Mouse (Mus musculus) G1E (cell line): ENCODE data around the gene Inafm2. TPM values are rescaled to one million over a fixed set of nuclear protein-coding genes. Genes with fewer than 3 reads are reported as not detected.

Source experiments
- ATAC-seq: 2 replicates; pipeline ENCODE4 v1.8.0; 2016; ENCODE audit warnings: mild to moderate bottlenecking; ENCODE audit not compliant: insufficient number of reproducible peaks, poor library complexity, low FRiP score, severe bottlenecking; ENCODE audit errors: extremely low read depth
- DNase-seq: peaks from one replicate; pipeline ENCODE4 v3.0.0; 2012; ENCODE audit warnings: low spot score
- H3K27me3 ChIP-seq: 2 replicates; pipeline ENCODE4 v1.6.1; 2012; ENCODE audit warnings: mild to moderate bottlenecking, low read length, inconsistent platforms; ENCODE audit not compliant: insufficient read depth
- H3K36me3 ChIP-seq: replicated peaks from 2 replicates; pipeline ENCODE3; 2012; ENCODE audit warnings: mild to moderate bottlenecking, inconsistent platforms
- H3K4me1 ChIP-seq: 2 replicates; pipeline ENCODE4 v1.6.1; 2012; ENCODE audit warnings: low read depth, low read length, inconsistent platforms, mixed read lengths; ENCODE audit not compliant: insufficient read depth
- H3K4me3 ChIP-seq: 2 replicates; pipeline ENCODE4 v1.5.1; 2012; ENCODE audit warnings: low read depth, mild to moderate bottlenecking, inconsistent platforms, low read length, moderate library complexity, mixed read lengths
- H3K9me3 ChIP-seq: replicated peaks from 2 replicates; pipeline ENCODE4 v1.6.1; 2012; ENCODE audit warnings: inconsistent platforms
- CTCF ChIP-seq: IDR thresholded peaks from 2 replicates; pipeline ENCODE4 v1.5.1; 2012; ENCODE audit warnings: low read depth, low read length, inconsistent platforms, mixed read lengths
- GATA1 ChIP-seq: IDR thresholded peaks from 2 replicates; pipeline ENCODE4 v1.6.1; 2012; ENCODE audit warnings: borderline replicate concordance, low read length, inconsistent platforms, mixed read lengths
- GATA2 ChIP-seq: IDR thresholded peaks from 2 replicates; pipeline ENCODE4 v1.6.1; 2012; ENCODE audit warnings: low read depth, low read length, inconsistent platforms, borderline replicate concordance
- POLR2AphosphoS5 ChIP-seq: IDR thresholded peaks from 2 replicates; pipeline ENCODE4 v1.6.1; 2012; ENCODE audit warnings: low read depth, low read length, inconsistent platforms; ENCODE audit not compliant: insufficient replicate concordance
- TAL1 ChIP-seq: conservative IDR thresholded peaks from 2 replicates; pipeline ENCODE4 v1.6.1; 2012; ENCODE audit warnings: low read depth, low read length, inconsistent platforms, mixed read lengths
- polyA plus RNA-seq: library from polyadenylated mRNA; stranded (reverse); fragments of >175 nt; gene quantifications from 2 replicates; pipeline ENCODE4 v1.2.3, GENCODE M21; 2012
- total RNA-seq, 2 experiments: library from RNA; stranded (forward) in 1 of 2; stranded (reverse) in 1 of 2; fragments of 200-1000 nt in 1 of 2; fragments of >200 nt in 1 of 2; fragmentation: Nextera tagmentation in 1 of 2; gene quantifications; 2 replicates each; pipeline ENCODE4 v1.2.3; 2014 to 2017

The Inafm2 gene
- total and polyA plus RNA-seq, 3 experiments: 14.8 to 24.8 (median 21.0) TPM

GRCm38 (mm10) chr2:118747301-118747960 lies 1.9 kb downstream of the Inafm2 start:
- no peaks in the 10 kb centered on the region for H3K9me3 ChIP-seq
- TF ChIP-seq GATA2 (no peak), GATA1 (no peak), POLR2AphosphoS5 (no peak), TAL1 (no peak), CTCF (no peak)
- peaks cover 61% of the 10 kb centered on the region for H3K4me1 ChIP-seq
- ATAC-seq: no peak
- peaks cover 2% of the 10 kb centered on the region for H3K27me3 ChIP-seq
- H3K36me3 ChIP-seq: peaks cover 50% of the 10 kb centered on the region
- DNase-seq: no peak
- peak overlapping the region; percentile 93; the same call in 1 of the 2 replicates for H3K4me3 ChIP-seq

DNA sequence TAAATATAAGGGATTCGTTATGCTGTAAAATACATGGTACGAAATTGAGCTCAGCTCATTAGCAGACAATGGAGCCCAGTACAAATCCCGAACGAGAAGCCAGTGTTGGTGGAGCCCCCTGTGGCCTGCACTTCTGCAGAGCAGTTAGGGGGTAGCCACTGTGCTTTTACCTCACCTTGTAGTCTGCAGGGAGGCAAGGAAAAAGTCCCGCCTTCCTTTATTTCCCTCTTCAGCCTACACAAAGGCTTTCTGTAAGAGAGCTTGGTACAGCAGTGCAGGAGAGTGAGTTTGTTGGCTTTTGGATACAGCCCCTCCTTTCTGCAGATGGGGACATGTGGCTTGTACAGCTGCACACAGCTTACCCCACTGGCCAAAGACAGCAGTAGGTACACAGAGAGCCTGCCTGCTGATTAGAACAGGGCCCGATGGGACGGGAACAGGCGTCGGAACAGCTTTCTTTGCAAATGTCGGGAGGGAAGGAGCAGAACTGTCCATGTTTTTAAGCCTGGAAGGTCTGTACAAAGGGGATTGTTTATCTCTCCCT lies 3.9 kb downstream of the Inafm2 start:
- Histone ChIP-seq H3K4me1 (peaks cover 54% of the 10 kb centered on the region), H3K27me3 (no peaks in the 10 kb centered on the region), H3K9me3 (no peaks in the 10 kb centered on the region), H3K4me3 (no peak overlapping the region), H3K36me3 (peaks cover 57% of the 10 kb centered on the region)
- ATAC-seq (no peak), DNase-seq (no peak)
- TF ChIP-seq TAL1 (no peak), GATA2 (no peak), POLR2AphosphoS5 (no peak), GATA1 (no peak), CTCF (no peak)

- Histone ChIP-seq H3K27me3 (no peaks in the 10 kb centered on the region), H3K4me1 (peaks cover 44% of the 10 kb centered on the region), H3K4me3 (no peak overlapping the region), H3K9me3 (no peaks in the 10 kb centered on the region), H3K36me3 (peaks cover 57% of the 10 kb centered on the region)
- no peak for TF ChIP-seq GATA1
- TF ChIP-seq GATA2: no peak
- no peak for TF ChIP-seq TAL1
- TF ChIP-seq CTCF: no peak
- no peak for TF ChIP-seq POLR2AphosphoS5
- DNase-seq: no peak
- ATAC-seq: no peak
Measured at GRCm38 (mm10) chr2:118750476-118750875, 4.9 kb downstream of the Inafm2 start.

DNA sequence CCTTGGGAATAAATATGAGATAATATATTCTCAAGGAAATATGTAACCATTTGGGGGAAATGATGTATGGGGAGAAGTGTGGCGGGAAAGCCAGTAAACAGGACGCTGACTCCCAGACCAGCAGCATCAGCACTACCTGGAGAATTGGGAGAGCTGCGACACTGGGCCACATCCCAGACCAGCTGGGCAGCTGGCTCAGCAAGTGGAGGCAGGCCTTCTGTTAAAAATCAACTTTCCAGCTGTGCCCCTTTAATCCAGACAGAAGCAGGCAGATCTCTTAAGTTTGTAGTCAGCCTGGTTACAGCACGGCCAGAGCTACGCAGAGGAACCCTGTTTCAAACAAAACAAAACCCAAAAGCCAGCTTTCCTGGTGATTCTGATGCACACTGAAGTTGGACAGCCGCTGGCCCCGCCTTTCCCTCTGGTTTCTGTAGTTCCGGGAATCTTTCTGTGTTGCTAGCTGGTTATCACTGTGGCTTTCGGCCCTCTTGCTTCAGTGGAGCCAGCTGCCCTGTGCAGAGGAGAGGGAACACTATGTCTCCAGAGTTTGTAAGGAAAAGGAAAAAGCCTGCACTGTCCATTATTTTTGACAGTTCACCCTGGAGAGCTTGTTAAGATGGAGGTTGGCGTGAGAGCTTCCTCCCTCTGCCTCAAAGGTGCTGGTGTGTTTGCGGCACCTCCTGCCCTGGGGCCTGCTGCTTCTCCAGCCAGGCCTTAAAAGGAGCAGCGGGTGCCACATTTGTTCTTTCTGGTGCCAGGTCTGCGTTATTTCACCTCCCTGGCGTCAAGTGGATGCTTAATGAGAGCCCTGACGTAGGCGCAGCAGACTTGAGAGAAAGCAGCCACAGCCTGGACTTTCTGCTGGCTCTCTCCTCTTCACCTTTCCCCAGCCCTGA lies 6.6 kb downstream of the Inafm2 start:
- peaks cover 57% of the 10 kb centered on the region for H3K36me3 ChIP-seq
- H3K4me3 ChIP-seq: no peak overlapping the region
- DNase-seq: no peak
- peaks cover 9% of the 10 kb centered on the region for H3K27me3 ChIP-seq
- peaks cover 36% of the 10 kb centered on the region for H3K4me1 ChIP-seq
- no peak for ATAC-seq
- no peaks in the 10 kb centered on the region for H3K9me3 ChIP-seq
- TF ChIP-seq GATA2 (no peak), POLR2AphosphoS5 (no peak), CTCF (no peak), GATA1 (no peak), TAL1 (no peak)

DNA sequence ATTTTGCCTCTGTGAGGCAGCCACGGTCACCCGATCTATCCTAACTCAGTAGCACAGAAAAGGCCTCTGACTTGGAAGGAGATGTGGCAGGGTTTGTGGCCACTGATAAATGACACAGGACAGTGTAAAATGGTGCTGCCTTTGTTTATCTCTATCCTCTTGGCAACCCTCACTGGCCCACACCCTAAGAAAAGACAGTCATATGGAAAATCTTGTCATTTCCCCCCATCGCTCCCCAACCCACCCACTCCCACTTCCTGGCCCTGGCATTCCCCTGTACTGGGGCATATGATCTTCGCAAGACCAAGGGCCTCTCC lies 7.2 kb downstream of the Inafm2 start:
- Histone ChIP-seq H3K27me3 (peaks cover 14% of the 10 kb centered on the region), H3K36me3 (peaks cover 51% of the 10 kb centered on the region), H3K4me1 (peaks cover 30% of the 10 kb centered on the region), H3K9me3 (no peaks in the 10 kb centered on the region), H3K4me3 (no peak overlapping the region)
- TF ChIP-seq GATA1 (no peak), TAL1 (no peak), GATA2 (no peak), POLR2AphosphoS5 (no peak), CTCF (no peak)
- ATAC-seq (no peak), DNase-seq (no peak)

DNA sequence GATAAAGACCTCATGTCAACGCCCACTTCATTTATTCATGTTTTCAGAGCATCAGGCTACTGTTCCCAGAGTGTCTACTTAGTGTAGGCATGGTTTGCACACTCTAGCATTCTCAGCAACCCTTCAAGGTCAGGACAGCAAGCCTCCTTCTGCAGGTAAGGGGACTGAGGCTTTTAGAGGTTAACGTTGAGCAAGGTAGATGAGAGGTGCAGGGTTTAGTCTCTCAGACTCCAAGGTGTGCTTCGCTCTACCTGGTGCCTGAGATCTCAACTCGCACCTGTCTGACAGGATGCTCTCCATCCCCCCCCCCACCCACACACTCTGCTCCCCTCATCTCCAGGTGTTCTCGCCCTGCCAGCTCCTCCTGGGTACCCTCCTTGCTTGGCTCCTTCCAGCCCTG lies 8.6 kb downstream of the Inafm2 start:
- no peak for DNase-seq
- TF ChIP-seq GATA2: no peak
- no peak for TF ChIP-seq CTCF
- no peak for TF ChIP-seq POLR2AphosphoS5
- TF ChIP-seq TAL1: no peak
- no peak for TF ChIP-seq GATA1
- H3K4me3 ChIP-seq: no peak overlapping the region
- H3K4me1 ChIP-seq: peaks cover 22% of the 10 kb centered on the region
- H3K9me3 ChIP-seq: no peaks in the 10 kb centered on the region
- ATAC-seq: no peak
- H3K27me3 ChIP-seq: peaks cover 28% of the 10 kb centered on the region
- H3K36me3 ChIP-seq: peaks cover 37% of the 10 kb centered on the region
